Mouse (Mus musculus): ENCODE results near the gene Pm20d1. TPM values are rescaled to one million over a fixed set of nuclear protein-coding genes. Genes with fewer than 3 reads are reported as not detected.
"Not testable (repeated sequence)": the region's sequence is repeated elsewhere in the genome, so short reads cannot be mapped to it uniquely, and the experiment has no call there.

The Pm20d1 gene
- total RNA-seq, 2 experiments from 2014 or later, result 2.0 to 2.9 TPM

GRCm38 (mm10) chr1:131808986-131809385 lies 11.8 kb downstream of the Pm20d1 start:
- DNase-seq (ENCODE audit: low spot score in 2 of 2), result no peak
- H3K4me3 ChIP-seq, result no peak overlapping the region
- TF ChIP-seq CTCF (conservative IDR thresholded peaks at IDR 0.05), result no peak
- H3K27ac ChIP-seq, result no peak overlapping the region

GRCm38 (mm10) chr1:131809651-131810050 lies 12.5 kb downstream of the Pm20d1 start:
- no peak for TF ChIP-seq CTCF (conservative IDR thresholded peaks at IDR 0.05)
- no peak overlapping the region for H3K4me3 ChIP-seq
- no peak for DNase-seq (ENCODE audit: low spot score in 2 of 2)
- H3K27ac ChIP-seq, result no peak overlapping the region

GRCm38 (mm10) chr1:131811393-131811792 lies 14.2 kb downstream of the Pm20d1 start:
- H3K4me3 ChIP-seq, result no peak overlapping the region
- H3K27ac ChIP-seq, result no peak overlapping the region
- no peak for TF ChIP-seq CTCF (conservative IDR thresholded peaks at IDR 0.05)
- DNase-seq (ENCODE audit: low spot score in 2 of 2), result no peak

GRCm38 (mm10) chr1:131812006-131812405 lies 14.8 kb downstream of the Pm20d1 start:
- H3K4me3 ChIP-seq, result no peak overlapping the region

GRCm38 (mm10) chr1:131812631-131813295 lies 15.6 kb downstream of the Pm20d1 start:
- TF ChIP-seq CTCF (conservative IDR thresholded peaks at IDR 0.05), result no peak
- H3K27ac ChIP-seq, result no peak overlapping the region
- no peak for DNase-seq (ENCODE audit: low spot score in 2 of 2)
- no peak overlapping the region for H3K4me3 ChIP-seq

More at GRCm38 (mm10) chr1:131812006-131812405, 14.8 kb downstream of the Pm20d1 start:
- no peak overlapping the region for H3K27ac ChIP-seq
- DNase-seq (ENCODE audit: low spot score in 2 of 2), result no peak
- no peak for TF ChIP-seq CTCF (conservative IDR thresholded peaks at IDR 0.05)

- TF ChIP-seq CTCF (conservative IDR thresholded peaks at IDR 0.05), result no peak
- Histone ChIP-seq H3K27ac (no peak overlapping the region), H3K4me3 (no peak overlapping the region)
- DNase-seq (ENCODE audit: low spot score in 2 of 2), result no peak
Observed at GRCm38 (mm10) chr1:131813731-131814130, 16.6 kb downstream of the Pm20d1 start.

GRCm38 (mm10) chr1:131814191-131814590 lies 17.0 kb downstream of the Pm20d1 start:
- TF ChIP-seq CTCF (conservative IDR thresholded peaks at IDR 0.05), result peak; percentile 58
- Histone ChIP-seq H3K4me3 (no peak overlapping the region), H3K27ac (no peak overlapping the region)
- DNase-seq (ENCODE audit: low spot score in 2 of 2), result no peak

GRCm38 (mm10) chr1:131816886-131817285 lies 19.7 kb downstream of the Pm20d1 start:
- TF ChIP-seq CTCF (conservative IDR thresholded peaks at IDR 0.05), result no peak
- Histone ChIP-seq H3K27ac (no peak overlapping the region), H3K4me3 (no peak overlapping the region)
- DNase-seq (ENCODE audit: low spot score in 2 of 2), result no peak

- not testable (repeated sequence) for DNase-seq (ENCODE audit: low spot score in 2 of 2); H3K4me3 ChIP-seq
- H3K27ac ChIP-seq, result peak overlapping the region; percentile 74
Observed at GRCm38 (mm10) chr1:131820353-131820752, 23.2 kb downstream of the Pm20d1 start.

GRCm38 (mm10) chr1:131820887-131821328 lies 23.7 kb downstream of the Pm20d1 start:
- Histone ChIP-seq H3K4me3 (no peak overlapping the region), H3K27ac (peak overlapping the region; percentile 74)
- peak; percentile 59 to 65 for DNase-seq (ENCODE audit: low spot score in 2 of 2)
- no peak for TF ChIP-seq CTCF (conservative IDR thresholded peaks at IDR 0.05)

- Histone ChIP-seq H3K27ac (no peak overlapping the region), H3K4me3 (no peak overlapping the region)
- DNase-seq (ENCODE audit: low spot score in 2 of 2), result no peak
- TF ChIP-seq CTCF (conservative IDR thresholded peaks at IDR 0.05), result no peak
Observed at GRCm38 (mm10) chr1:131822292-131822691, 25.1 kb downstream of the Pm20d1 start.

GRCm38 (mm10) chr1:131822856-131823492 lies 25.8 kb downstream of the Pm20d1 start:
- H3K4me3 ChIP-seq, result no peak overlapping the region
- no peak for DNase-seq (ENCODE audit: low spot score in 2 of 2)
- no peak for TF ChIP-seq CTCF (conservative IDR thresholded peaks at IDR 0.05)
- H3K27ac ChIP-seq, result no peak overlapping the region

GRCm38 (mm10) chr1:131823563-131823962 lies 26.4 kb downstream of the Pm20d1 start:
- Histone ChIP-seq H3K27ac (no peak overlapping the region), H3K4me3 (no peak overlapping the region)
- TF ChIP-seq CTCF (conservative IDR thresholded peaks at IDR 0.05), result no peak
- DNase-seq (ENCODE audit: low spot score in 2 of 2), result no peak
